ENCODE assay signal across 8 mouse cellular contexts in the genomic region with DNA sequence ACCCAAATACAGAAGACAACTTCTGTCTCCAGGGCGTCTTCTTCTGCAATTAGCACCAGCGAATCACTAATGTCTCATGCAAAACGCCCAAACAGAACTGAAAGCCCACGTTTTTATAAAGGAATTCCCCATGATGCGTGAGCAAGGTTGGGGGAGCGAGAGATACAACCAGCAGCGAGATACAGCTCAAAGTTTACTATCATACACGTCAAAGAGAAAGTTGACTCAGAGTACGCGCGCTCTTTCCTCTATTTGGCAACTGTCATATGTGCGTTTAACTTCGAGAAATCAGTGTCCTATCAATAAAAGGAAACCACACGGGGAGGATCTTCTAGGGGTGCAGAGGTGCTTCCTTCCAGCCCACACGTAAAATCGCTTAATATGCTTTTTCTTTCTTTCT. TPM values are rescaled to one million over a fixed set of nuclear protein-coding genes. Genes with fewer than 3 reads are reported as not detected.
DNase-seq lines count a peak whose midpoint lies in the region; ATAC-seq lines count a peak whose summit lies in the region.

No protein-coding gene starts in this region.

- H3K9me3 ChIP-seq in forebrain, embryonic 12.5 days, result no peaks in the 10 kb centered on the region
- H3K9me3 ChIP-seq in neural tube, embryonic 13.5 days, result no peaks in the 10 kb centered on the region

- peak overlapping the region; percentile 68 for H3K4me3 ChIP-seq in forebrain, embryonic 12.5 days (replicated peaks)
- H3K4me3 ChIP-seq in neural tube, embryonic 13.5 days, result peak overlapping the region; percentile 77

- peak; percentile 3 to 11 for DNase-seq in adrenal gland, postnatal 36 days
- no peak for DNase-seq in adrenal gland, postnatal 25 days
- DNase-seq in A20 (ENCODE audit: low read depth, low spot score), result peak; percentile 79
- peak; percentile 6 for DNase-seq in kidney, postnatal 14 days
- no peak for DNase-seq in ovary, postnatal 36 days (ENCODE audit: low spot score)
- no peak for DNase-seq in layer of hippocampus, postnatal 25 days (ENCODE audit: extremely low spot score in 1 of 2, low spot score in 1 of 2)

- H3K36me3 ChIP-seq in forebrain, embryonic 12.5 days (replicated peaks), result no peaks in the 10 kb centered on the region
- H3K36me3 ChIP-seq in neural tube, embryonic 13.5 days, result no peaks in the 10 kb centered on the region

- H3K9ac ChIP-seq in forebrain, embryonic 12.5 days, result peak overlapping the region; percentile 36; the same call in 1 of the 2 replicates
- H3K9ac ChIP-seq in neural tube, embryonic 13.5 days, result peak overlapping the region; percentile 65

- peaks cover 14% of the 10 kb centered on the region for H3K4me1 ChIP-seq in forebrain, embryonic 12.5 days
- H3K4me1 ChIP-seq in neural tube, embryonic 13.5 days (replicated peaks), result peaks cover 46% of the 10 kb centered on the region

- no peak overlapping the region for H3K27ac ChIP-seq in forebrain, embryonic 12.5 days
- no peak overlapping the region for H3K27ac ChIP-seq in neural tube, embryonic 13.5 days (replicated peaks)

- peaks cover 19% of the 10 kb centered on the region for H3K27me3 ChIP-seq in forebrain, embryonic 12.5 days
- H3K27me3 ChIP-seq in neural tube, embryonic 13.5 days, result 0 out of 2 replicates have a peak, but pooled peaks cover 8% of the 10 kb centered on the region

- under 1% methylated on average over 16 of the region's 16 CpGs for WGBS in forebrain, embryonic 12.5 days
- WGBS in neural tube, embryonic 13.5 days, result 2% methylated on average over 16 of the region's 16 CpGs

- ATAC-seq in forebrain, embryonic 12.5 days (ENCODE audit: low FRiP score), result no peak
- ATAC-seq in neural tube, embryonic 13.5 days (ENCODE audit: low read depth), result no peak

- H3K4me2 ChIP-seq in forebrain, embryonic 12.5 days, result peak overlapping the region; percentile 92
- peak overlapping the region; percentile 75 for H3K4me2 ChIP-seq in neural tube, embryonic 13.5 days

RNA-seq across cellular contexts. Expression of gene Tmtc2, which starts 1.4 kb away (rescaled TPM):
- total RNA-seq in adrenal gland, postnatal 36 days (2021), result 1 to 10 TPM; 5.4 to 7.2 TPM
- 5.0 and 11.5 TPM in 2 replicates for total RNA-seq in adrenal gland, postnatal 25 days (2021)
- 9.6 and 10.3 TPM in 2 replicates for polyA plus RNA-seq in forebrain, embryonic 12.5 days (2016; fragmentation: Nextera tagmentation; extraction: Ambion mirVana)
- polyA plus RNA-seq in neural tube, embryonic 13.5 days (2015; fragmentation: Nextera tagmentation; extraction: Ambion mirVana), result 9.0 and 10.0 TPM in 2 replicates
- total RNA-seq in layer of hippocampus, postnatal 25 days (2021), result 10 to 100 TPM; 10.5 to 11.9 TPM

Comparison
In these comparisons a context has a peak if more than half of its experiments do, and no peak if none do; other contexts are left out.
1. DNase-seq: peak in adrenal gland, postnatal 36 days (2 of 2), A20 (single experiment) and kidney, postnatal 14 days (single experiment); none in adrenal gland, postnatal 25 days (single experiment), ovary, postnatal 36 days (single experiment) and layer of hippocampus, postnatal 25 days (0 of 2).